ENCODE assay signal across 18 mouse cellular contexts in genomic region chr3:116396571-116396970, GRCm38 (mm10). TPM values are rescaled to one million over a fixed set of nuclear protein-coding genes. Genes with fewer than 3 reads are reported as not detected.
A peak's percentile ranks its signal among the peaks of the same experiment; 100 is the strongest.
DNase-seq lines count a peak whose midpoint lies in the region; ATAC-seq lines count a peak whose summit lies in the region.
"Had no signal": no experiment of that assay in that cellular context is flagged by ENCODE, and none has a peak within 500 bp of the region (broad histone marks: within the 10 kb centered on the region; RNA-seq: fewer than 3 reads in every experiment).

No protein-coding gene starts in this region.

- ATAC-seq in heart, embryonic 12.5 days (ENCODE audit: insufficient number of reproducible peaks, low FRiP score) = no peak
- ATAC-seq in heart, embryonic 11.5 days (replicated peaks; ENCODE audit: insufficient number of reproducible peaks, low FRiP score, low TSS enrichment) = no peak
- ATAC-seq: forebrain, postnatal 0 days; hindbrain, postnatal 0 days; intestine, postnatal 0 days; liver, embryonic 12.5 days had no signal

- no peak overlapping the region for H3K4me3 ChIP-seq in heart, embryonic 12.5 days
- H3K4me3 ChIP-seq in heart, embryonic 11.5 days (ENCODE audit: low read depth, low read length) = no peak overlapping the region
- H3K4me3 ChIP-seq: layer of hippocampus, adult 2 months; liver, embryonic 12.5 days had no signal

- H3K9ac ChIP-seq in heart, embryonic 12.5 days = 0 out of 2 replicates have a peak overlapping the region, but pooled peaks have one; percentile 50
- H3K9ac ChIP-seq in heart, embryonic 11.5 days (ENCODE audit: low read depth, low read length) = no peak overlapping the region
- H3K9ac ChIP-seq: forebrain, postnatal 0 days; liver, embryonic 12.5 days had no signal

- H3K9me3 ChIP-seq in heart, embryonic 12.5 days (replicated peaks) = no peaks in the 10 kb centered on the region
- H3K9me3 ChIP-seq in heart, embryonic 11.5 days (replicated peaks; ENCODE audit: control insufficient read depth, low read length) = no peaks in the 10 kb centered on the region
- H3K9me3 ChIP-seq: liver, embryonic 12.5 days had no signal

- 67% methylated on average over 3 of the region's 3 CpGs for WGBS in heart, embryonic 12.5 days
- 80% methylated on average over 3 of the region's 3 CpGs for WGBS in heart, embryonic 11.5 days (ENCODE audit: insufficient replicate concordance)

- no peak overlapping the region for H3K4me2 ChIP-seq in heart, embryonic 12.5 days
- H3K4me2 ChIP-seq in heart, embryonic 11.5 days = no peak overlapping the region
- H3K4me2 ChIP-seq: liver, embryonic 12.5 days; midbrain, embryonic 11.5 days had no signal

- H3K27me3 ChIP-seq in heart, embryonic 12.5 days (replicated peaks) = no peaks in the 10 kb centered on the region
- no peaks in the 10 kb centered on the region for H3K27me3 ChIP-seq in heart, embryonic 11.5 days (ENCODE audit: control insufficient read depth, insufficient read depth, low read length)
- H3K27me3 ChIP-seq: liver, embryonic 12.5 days had no signal

- H3K4me1 ChIP-seq in heart, embryonic 12.5 days (replicated peaks) = peaks cover 27% of the 10 kb centered on the region
- H3K4me1 ChIP-seq in heart, embryonic 11.5 days (ENCODE audit: control insufficient read depth, insufficient read depth, low read length) = peaks cover 2% of the 10 kb centered on the region; the same call in 1 of the 2 replicates

- H3K36me3 ChIP-seq in heart, embryonic 12.5 days = 0 out of 2 replicates have a peak, but pooled peaks cover 4% of the 10 kb centered on the region
- no peaks in the 10 kb centered on the region for H3K36me3 ChIP-seq in heart, embryonic 11.5 days (ENCODE audit: control insufficient read depth, insufficient read depth, low read length)
- H3K36me3 ChIP-seq: liver, embryonic 12.5 days had no signal

- peak; percentile 20 for DNase-seq in urinary bladder, postnatal 14 days (ENCODE audit: low spot score)
- no peak for DNase-seq in urinary bladder, postnatal 10 days (ENCODE audit: low spot score)
- DNase-seq in gastrocnemius, postnatal 25 days = peak; percentile 62
- DNase-seq in embryo, embryonic 10.5 days (ENCODE audit: low spot score) = no peak
- no peak for DNase-seq in T-cell, adult 2 months (ENCODE audit: low spot score)
- DNase-seq: adrenal gland, postnatal 25 days; cerebellum, adult 9-10 months; forebrain, postnatal 0 days; kidney, postnatal 25 days; lung, postnatal 10 days; right cerebral cortex, postnatal 14 days had no signal

- H3K27ac ChIP-seq in heart, embryonic 12.5 days (ENCODE audit: poor library complexity, severe bottlenecking) = no peak overlapping the region
- H3K27ac ChIP-seq in heart, embryonic 11.5 days (ENCODE audit: low read depth, low read length) = no peak overlapping the region
- H3K27ac ChIP-seq: hindbrain, postnatal 0 days; layer of hippocampus, adult 2 months; liver, embryonic 12.5 days had no signal

RNA-seq across cellular contexts. Expression of gene Cdc14a, which starts 27.3 kb away (rescaled TPM):
- 6.3 and 7.8 TPM in 2 replicates for polyA plus RNA-seq in heart, embryonic 12.5 days (2016; fragmentation: Nextera tagmentation; extraction: Ambion mirVana)
- polyA plus RNA-seq in heart, embryonic 11.5 days (2014; fragmentation: Nextera tagmentation; extraction: Ambion mirVana) = 6.3 and 6.5 TPM in 2 replicates
- total RNA-seq in gastrocnemius, postnatal 25 days (2021) = 10 to 100 TPM; 20.8 to 30.2 TPM

Comparison
In these comparisons a context has a peak if more than half of its experiments do, and no peak if none do; other contexts are left out.
1. DNase-seq: peak in urinary bladder, postnatal 14 days (single experiment) and gastrocnemius, postnatal 25 days (single experiment); none in urinary bladder, postnatal 10 days (single experiment), embryo, embryonic 10.5 days (single experiment) and T-cell, adult 2 months (single experiment).